Mouse (Mus musculus) megakaryocyte-erythroid progenitor cell, adult 5-6 weeks (primary cell): ENCODE results near the gene Aurkb. TPM values are rescaled to one million over a fixed set of nuclear protein-coding genes. Genes with fewer than 3 reads are reported as not detected.
"Not testable (repeated sequence)": the region's sequence is repeated elsewhere in the genome, so short reads cannot be mapped to it uniquely, and the experiment has no call there.

Experiments
- ATAC-seq: replicated peaks from 2 replicates; pipeline ENCODE4 v1.8.0; 2016; ENCODE audit warnings: mild to moderate bottlenecking, inconsistent platforms; ENCODE audit not compliant: severe bottlenecking, poor library complexity, low FRiP score, low TSS enrichment
- total RNA-seq, 2 experiments: library from RNA; stranded (forward) in 1 of 2; stranded (reverse) in 1 of 2; fragments of 200-1000, 215-1000 nt in 1 of 2; fragments of >200 nt in 1 of 2; fragmentation: Nextera tagmentation in 1 of 2; gene quantifications; 2 replicates each; pipeline ENCODE4 v1.2.3; 2014 to 2017

The Aurkb gene
- total RNA-seq (2014; fragmentation: Nextera tagmentation), result 118 and 122 TPM in 2 replicates
- total RNA-seq (2017), result 60.0 and 75.0 TPM in 2 replicates

- peak; percentile 88 for ATAC-seq
Measured at GRCm38 (mm10) chr11:69045531-69046394, at the start of gene Aurkb. Gene Aurkb, plus strand, starts transcription at chr11:69045647.

GRCm38 (mm10) chr11:68997080-68997479 is 48.4 kb upstream of the Aurkb start:
- ATAC-seq, result 0 out of 2 replicates have a peak, but pooled peaks have one; percentile 5

- not testable (repeated sequence) for ATAC-seq
Measured at GRCm38 (mm10) chr11:69002782-69003181, 42.7 kb upstream of the Aurkb start.

- no peak for ATAC-seq
Measured at GRCm38 (mm10) chr11:69003592-69003991, 41.9 kb upstream of the Aurkb start.

GRCm38 (mm10) chr11:69005193-69005592 is 40.3 kb upstream of the Aurkb start:
- ATAC-seq, result peak; percentile 68

- not testable (repeated sequence) for ATAC-seq
Measured at GRCm38 (mm10) chr11:69006575-69006974, 38.9 kb upstream of the Aurkb start.

GRCm38 (mm10) chr11:69008182-69009121 is 37.0 kb upstream of the Aurkb start, which contains the start of gene Pfas:
Gene Pfas, minus strand, starts transcription at chr11:69008460.
- peak; percentile 72 for ATAC-seq

GRCm38 (mm10) chr11:69009508-69009907 is 35.9 kb upstream of the Aurkb start:
- no peak for ATAC-seq

- no peak for ATAC-seq
Measured at GRCm38 (mm10) chr11:69010400-69011323, 34.8 kb upstream of the Aurkb start.

GRCm38 (mm10) chr11:69011445-69011844 is 34.0 kb upstream of the Aurkb start:
- ATAC-seq, result not testable (repeated sequence)

- ATAC-seq, result peak; percentile 78
Measured at GRCm38 (mm10) chr11:69012071-69012601, 33.3 kb upstream of the Aurkb start.

- ATAC-seq, result peak; percentile 94
Measured at GRCm38 (mm10) chr11:69015644-69016441, 29.6 kb upstream of the Aurkb start, which contains the start of gene Ctc1. Gene Ctc1, plus strand, starts transcription at chr11:69015911.

GRCm38 (mm10) chr11:69016755-69017154 is 28.7 kb upstream of the Aurkb start:
- ATAC-seq, result no peak

GRCm38 (mm10) chr11:69020691-69021090 is 24.8 kb upstream of the Aurkb start:
- no peak for ATAC-seq

GRCm38 (mm10) chr11:69026562-69026961 is 18.9 kb upstream of the Aurkb start:
- no peak for ATAC-seq

GRCm38 (mm10) chr11:69028805-69029204 is 16.6 kb upstream of the Aurkb start:
- peak; percentile 86 for ATAC-seq

GRCm38 (mm10) chr11:69033552-69033951 is 11.9 kb upstream of the Aurkb start:
- no peak for ATAC-seq

GRCm38 (mm10) chr11:69034585-69034984 is 10.9 kb upstream of the Aurkb start:
- no peak for ATAC-seq
